Mouse (Mus musculus): Measurements from ENCODE around the gene Map4k1.

The Map4k1 gene

GRCm38 (mm10) chr7:28982274-28983013 lies 594 bp downstream of the Map4k1 start:
- no peak for DNase-seq

GRCm38 (mm10) chr7:28983141-28983564 lies 1.3 kb downstream of the Map4k1 start:
- no peak for DNase-seq

GRCm38 (mm10) chr7:28983849-28984248 lies 2.0 kb downstream of the Map4k1 start:
- no peak for DNase-seq

GRCm38 (mm10) chr7:28984452-28984851 lies 2.6 kb downstream of the Map4k1 start:
- DNase-seq: no peak

- DNase-seq: no peak
These were observed 3.4 kb downstream of the Map4k1 start for GRCm38 (mm10) chr7:28985207-28985606.

- no peak for DNase-seq
These were observed 9.0 kb downstream of the Map4k1 start for GRCm38 (mm10) chr7:28990766-28991273.

GRCm38 (mm10) chr7:28991616-28992015 lies 9.8 kb downstream of the Map4k1 start:
- no peak for DNase-seq

- DNase-seq: no peak
These were observed 11.1 kb downstream of the Map4k1 start for GRCm38 (mm10) chr7:28992997-28993396.

GRCm38 (mm10) chr7:28993402-28993801 lies 11.6 kb downstream of the Map4k1 start:
- DNase-seq: no peak

- peak; percentile 67 for DNase-seq
These were observed 19.1 kb downstream of the Map4k1 start for GRCm38 (mm10) chr7:29000651-29001605.

DNA sequence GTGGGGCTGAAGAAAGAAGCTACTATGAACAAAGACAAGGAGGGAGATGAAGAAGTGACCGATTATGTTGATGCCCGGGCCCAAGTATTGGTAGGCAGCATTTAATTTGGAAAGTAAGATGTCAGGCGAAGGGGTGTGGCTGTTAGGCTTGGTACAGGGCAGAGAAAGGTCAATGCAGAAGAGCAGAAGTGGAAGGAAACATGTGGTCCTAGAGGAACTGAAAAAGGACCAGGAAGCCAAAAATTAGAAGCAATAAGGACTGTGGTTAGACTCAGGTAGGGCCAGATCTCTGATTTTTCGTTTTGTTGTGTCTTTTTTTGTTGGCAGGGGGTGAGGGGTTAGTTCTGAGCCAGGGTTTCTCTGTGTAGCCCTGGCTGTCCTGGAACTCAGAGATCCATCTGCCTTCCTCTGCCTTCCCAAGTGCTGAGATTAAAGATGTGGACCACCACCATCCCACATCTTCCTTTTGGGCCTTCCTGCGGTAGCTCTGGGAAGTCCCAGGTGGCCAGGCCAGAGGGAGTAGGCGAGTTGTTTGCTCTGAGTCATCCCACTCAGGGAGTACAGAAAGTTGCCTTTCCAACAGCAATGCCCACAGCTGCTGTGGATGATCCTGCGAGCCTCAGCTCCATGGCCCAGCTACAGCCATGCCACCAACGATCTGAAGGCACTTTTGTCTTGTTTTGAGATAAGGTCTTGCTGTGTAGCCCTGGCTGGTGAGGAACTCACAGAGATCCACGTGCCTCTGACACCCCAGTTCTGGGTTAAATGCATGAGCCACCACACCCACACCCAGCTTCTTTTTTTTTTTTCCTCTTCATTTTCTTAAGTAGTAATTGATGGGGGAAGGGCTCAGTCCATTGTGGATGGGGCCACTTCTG lies 25.6 kb downstream of the Map4k1 start:
- DNase-seq: no peak

DNA sequence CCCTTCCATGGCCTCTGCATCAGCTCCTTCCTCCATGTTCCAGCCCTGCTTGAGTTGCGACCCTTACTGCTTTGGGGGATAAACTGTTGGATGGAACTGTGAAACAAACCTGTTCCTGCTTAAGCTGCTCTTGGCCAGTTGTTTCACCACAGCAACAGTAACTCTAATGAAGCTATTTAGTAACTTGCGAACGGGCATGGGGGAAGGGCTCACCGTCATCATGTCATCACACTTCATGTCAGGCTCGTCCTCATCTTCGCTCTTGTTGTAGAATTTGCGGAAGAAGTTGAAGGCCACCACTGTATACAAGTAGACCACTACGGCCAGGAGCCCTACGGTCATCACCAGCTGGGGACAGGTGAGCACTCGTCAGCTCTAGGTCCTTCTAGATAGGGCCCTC lies 26.3 kb downstream of the Map4k1 start:
- DNase-seq: no peak

DNA sequence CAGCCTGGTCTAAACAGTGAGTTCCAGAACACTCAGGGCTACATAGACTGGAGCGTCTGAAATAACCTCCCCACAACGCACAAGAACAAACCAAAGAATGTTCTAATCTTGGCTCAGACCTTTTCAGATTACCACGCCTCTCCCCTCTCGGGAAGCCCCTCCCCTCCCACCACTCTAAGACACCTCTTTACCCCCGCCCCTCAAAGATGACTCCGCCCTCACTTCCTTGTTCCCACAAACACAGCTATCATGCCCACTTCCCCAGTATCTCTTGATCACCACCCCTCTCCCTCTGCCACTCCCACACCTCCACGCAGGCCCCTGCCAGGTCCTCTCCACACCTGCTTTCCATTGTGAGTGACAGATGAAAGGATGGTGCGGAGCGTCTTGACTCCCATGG lies 26.9 kb downstream of the Map4k1 start:
- DNase-seq: no peak

GRCm38 (mm10) chr7:29014984-29015383 lies 33.1 kb downstream of the Map4k1 start:
- no peak for DNase-seq

GRCm38 (mm10) chr7:29016440-29016839 lies 34.6 kb downstream of the Map4k1 start:
- DNase-seq: no peak

GRCm38 (mm10) chr7:29017222-29017621 lies 35.4 kb downstream of the Map4k1 start:
- DNase-seq: no peak

- no peak for DNase-seq
These were observed 37.8 kb downstream of the Map4k1 start for GRCm38 (mm10) chr7:29019447-29020220.

DNA sequence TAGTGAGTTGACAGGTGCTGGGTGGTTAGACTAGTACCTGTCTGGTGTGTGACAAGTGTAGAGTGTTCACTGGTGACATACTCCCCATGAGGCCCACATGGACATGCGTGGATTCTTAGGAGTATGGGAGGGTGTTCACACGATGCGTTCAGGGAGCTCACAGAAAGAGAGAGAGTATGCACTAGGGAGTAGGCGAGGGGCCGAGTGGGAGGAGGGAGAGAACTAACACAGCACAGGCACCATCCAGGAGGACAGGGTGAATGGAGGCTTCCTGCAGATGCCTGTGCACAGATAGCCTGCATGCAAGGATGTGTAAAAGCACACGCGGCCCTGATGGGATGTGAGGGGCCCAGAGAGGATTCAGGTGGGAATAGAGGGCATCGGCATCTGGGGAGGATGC lies 40.6 kb downstream of the Map4k1 start:
- no peak for DNase-seq

- no peak for DNase-seq
These were observed 41.7 kb downstream of the Map4k1 start for GRCm38 (mm10) chr7:29023514-29023913.

- no peak for DNase-seq
These were observed 43.7 kb downstream of the Map4k1 start for GRCm38 (mm10) chr7:29025566-29025965.

- no peak for DNase-seq
These were observed 44.3 kb downstream of the Map4k1 start for GRCm38 (mm10) chr7:29026195-29026594.

- no peak for DNase-seq
These were observed 45.0 kb downstream of the Map4k1 start for GRCm38 (mm10) chr7:29026811-29027210.

All from kidney, postnatal 14 days (tissue).